Mouse (Mus musculus) midbrain, embryonic 11.5 days (tissue): ENCODE results near the gene Noc4l. TPM values are rescaled to one million over a fixed set of nuclear protein-coding genes. Genes with fewer than 3 reads are reported as not detected.

Experiments used
- ATAC-seq: fragments of 200-750 bp; cut with Nextera tagmentation; 2 replicates; pipeline ENCODE4 v1.8.0; 2017; ENCODE audit warnings: moderate TSS enrichment, moderate library complexity; ENCODE audit not compliant: low FRiP score
- DNase-seq: peaks from one replicate; pipeline ENCODE4 v3.0.0; 2015; ENCODE audit warnings: low spot score; ENCODE audit errors: missing footprints
- H3K27ac ChIP-seq: fragments of 300-500 bp; sonication (generic); 2 replicates; pipeline ENCODE4 v1.5.1; 2014; ENCODE audit warnings: low read depth, low read length
- H3K27me3 ChIP-seq: fragments of 300-500 bp; sonication (generic); 2 replicates; pipeline ENCODE4 v1.6.1; 2014; ENCODE audit warnings: mild to moderate bottlenecking, low read length, moderate library complexity, mixed read lengths; ENCODE audit not compliant: control insufficient read depth, insufficient read depth
- H3K36me3 ChIP-seq: fragments of 300-500 bp; sonication (generic); 2 replicates; pipeline ENCODE4 v1.6.1; 2014; ENCODE audit warnings: mild to moderate bottlenecking, low read length, moderate library complexity, mixed read lengths; ENCODE audit not compliant: control insufficient read depth, insufficient read depth
- H3K4me1 ChIP-seq: fragments of 300-500 bp; sonication (generic); 2 replicates; pipeline ENCODE4 v1.6.1; 2014; ENCODE audit warnings: low read length; ENCODE audit not compliant: control insufficient read depth, insufficient read depth
- H3K4me2 ChIP-seq: fragments of 300-500 bp; sonication (generic); 2 replicates; pipeline ENCODE4 v1.6.1; 2014; ENCODE audit warnings: mild to moderate bottlenecking, moderate library complexity
- H3K4me3 ChIP-seq: fragments of 300-500 bp; sonication (generic); 2 replicates; pipeline ENCODE4 v1.5.1; 2014; ENCODE audit warnings: low read depth, low read length
- H3K9ac ChIP-seq: fragments of 300-500 bp; sonication (generic); 2 replicates; pipeline ENCODE4 v1.6.1; 2014; ENCODE audit warnings: low read length
- H3K9me3 ChIP-seq: fragments of 300-500 bp; sonication (generic); 2 replicates; pipeline ENCODE4 v1.6.1; 2016; ENCODE audit warnings: low read length; ENCODE audit not compliant: control insufficient read depth
- WGBS: fragments of 180-500 bp; shearing (Covaris S2); extraction: QIAGEN DNeasy Blood & Tissue Kit; methylation state at CpG from one replicate; pipeline ENCODE4 v1.1.7; 2014; 5-methylcytosine and 5-hydroxymethylcytosine counted together
- microRNA-seq: library from miRNA; unstranded; fragments of <30 nt; microRNA quantifications from one replicate; pipeline ENCODE4, GENCODE M21; 2017
- polyA plus RNA-seq: library from polyadenylated mRNA; unstranded; fragments of >200 nt; fragmentation: Nextera tagmentation; extraction: Ambion mirVana; gene quantifications from 2 replicates; pipeline ENCODE4 v1.2.1, GENCODE M21; 2014

The Noc4l gene
- polyA plus RNA-seq, 1 experiment from 2014 or later = 54.7 TPM

- H3K9ac ChIP-seq = no peak overlapping the region
- H3K27me3 ChIP-seq = no peaks in the 10 kb centered on the region
- WGBS = 85% methylated on average over 7 of the region's 7 CpGs
- no peak overlapping the region for H3K27ac ChIP-seq
- H3K36me3 ChIP-seq = no peaks in the 10 kb centered on the region
- DNase-seq = peak; percentile 31
- no peak for ATAC-seq
- no peaks in the 10 kb centered on the region for H3K9me3 ChIP-seq
- H3K4me1 ChIP-seq = no peaks in the 10 kb centered on the region
- H3K4me3 ChIP-seq = no peak overlapping the region
- H3K4me2 ChIP-seq = no peak overlapping the region
Observed at GRCm38 (mm10) chr5:110603016-110603685, 50.1 kb downstream of the Noc4l start.

Small RNAs within 50 kb of the gene (microRNA-seq; reads per million reads assigned to microRNA genes)
- 5.1 reads per million, percentile 23 among the genes with 10 or more reads in this experiment for gene Mir7026

Other genes with a start within 250 kb of the Noc4l start
- gene Fbrsl1, start 204.9 kb downstream of the Noc4l start, polyA plus RNA-seq = 11.3 and 14.9 TPM in 2 replicates
- gene Galnt9, start 109.1 kb downstream of the Noc4l start, polyA plus RNA-seq = 5.0 and 5.8 TPM in 2 replicates
- gene Ddx51, start within 50 bp of the Noc4l start, polyA plus RNA-seq = 32.2 and 33.0 TPM in 2 replicates
- gene Ep400, start 117.3 kb upstream of the Noc4l start, polyA plus RNA-seq = 40.0 and 40.2 TPM in 2 replicates
- 14.9 and 16.5 TPM in 2 replicates for gene Pus1, start 127.2 kb upstream of the Noc4l start, polyA plus RNA-seq
- 28.1 and 36.1 TPM in 2 replicates for gene Ulk1, start 156.7 kb upstream of the Noc4l start, polyA plus RNA-seq
- 21.0 and 25.0 TPM in 2 replicates for gene Hscb, start 186.4 kb upstream of the Noc4l start, polyA plus RNA-seq
- 26.8 and 28.5 TPM in 2 replicates for gene Chek2, start 186.6 kb upstream of the Noc4l start, polyA plus RNA-seq
- gene Ttc28, start 226.4 kb upstream of the Noc4l start, polyA plus RNA-seq = 12.7 and 13.5 TPM in 2 replicates